Mouse (Mus musculus): ENCODE data around the gene Fam43b. TPM values are rescaled to one million over a fixed set of nuclear protein-coding genes. Genes with fewer than 3 reads are reported as not detected.

Gene Fam43b
- polyA plus RNA-seq, 3 experiments from 2014 or later: not detected

DNA sequence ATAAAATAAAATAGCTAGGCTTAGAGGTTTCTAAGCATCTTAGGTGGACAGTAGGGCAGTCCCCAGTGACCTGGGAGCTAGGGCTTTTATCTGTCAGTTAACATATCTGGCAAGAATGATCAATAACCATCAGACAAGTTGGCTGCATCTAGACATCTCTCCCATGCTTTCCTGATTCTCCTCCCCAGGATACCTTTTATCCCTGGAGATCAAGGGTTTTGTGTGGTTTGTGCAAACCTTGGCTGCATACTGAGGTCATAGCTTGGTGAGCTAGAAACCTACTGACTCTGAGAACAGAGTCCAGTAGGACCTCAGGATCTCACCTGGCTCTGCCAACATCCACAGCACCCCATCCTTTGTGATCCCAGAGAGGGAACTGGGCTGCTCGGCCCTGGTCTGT, 49.0 kb downstream of the Fam43b start:
- ATAC-seq: no peak

- no peak for ATAC-seq
Measured at GRCm38 (mm10) chr4:138344891-138345545, 51.3 kb downstream of the Fam43b start.

Other genes starting within 250 kb of the Fam43b start
- 100 to 1,000 TPM; 144 to 154 (median 152) TPM for gene Hp1bp3, start 180.2 kb downstream of the Fam43b start, polyA plus RNA-seq (2017; shearing (Covaris generic))
- under 1 TPM; 0.16 to 0.53 (median 0.21) TPM for gene Sh2d5, start 146.1 kb downstream of the Fam43b start, polyA plus RNA-seq (2017; shearing (Covaris generic))
- gene Kif17, start 146.1 kb downstream of the Fam43b start, polyA plus RNA-seq (2017; shearing (Covaris generic)): not detected
- gene Ddost, start 91.8 kb downstream of the Fam43b start, polyA plus RNA-seq (2017; shearing (Covaris generic)): 100 to 1,000 TPM; 101 to 118 (median 104) TPM
- gene Pink1, start 70.2 kb downstream of the Fam43b start, polyA plus RNA-seq (2017; shearing (Covaris generic)): 10 to 100 TPM in 2 of 3 experiments, 1 to 10 TPM in 1; 6.0 to 24.7 (median 10.8) TPM
- gene Cda, start 28.5 kb downstream of the Fam43b start, polyA plus RNA-seq (2017; shearing (Covaris generic)): not detected
- 10 to 100 TPM; 11.9 to 16.6 (median 14.9) TPM for gene Mul1, start 38.1 kb upstream of the Fam43b start, polyA plus RNA-seq (2017; shearing (Covaris generic))
- gene Camk2n1, start 57.8 kb upstream of the Fam43b start, polyA plus RNA-seq (2017; shearing (Covaris generic)): 1 to 10 TPM; 1.0 to 2.1 (median 1.2) TPM
- not detected for gene Vwa5b1, start 239.4 kb upstream of the Fam43b start, polyA plus RNA-seq (2017; shearing (Covaris generic))

All from inflammation-experienced regulatory T-cells, adult 6 months (primary cell).